Mouse (Mus musculus): ENCODE measurements around the gene Dalrd3.
"Not testable (repeated sequence)": the region's sequence is repeated elsewhere in the genome, so short reads cannot be mapped to it uniquely, and the experiment has no call there.

The Dalrd3 gene

DNA sequence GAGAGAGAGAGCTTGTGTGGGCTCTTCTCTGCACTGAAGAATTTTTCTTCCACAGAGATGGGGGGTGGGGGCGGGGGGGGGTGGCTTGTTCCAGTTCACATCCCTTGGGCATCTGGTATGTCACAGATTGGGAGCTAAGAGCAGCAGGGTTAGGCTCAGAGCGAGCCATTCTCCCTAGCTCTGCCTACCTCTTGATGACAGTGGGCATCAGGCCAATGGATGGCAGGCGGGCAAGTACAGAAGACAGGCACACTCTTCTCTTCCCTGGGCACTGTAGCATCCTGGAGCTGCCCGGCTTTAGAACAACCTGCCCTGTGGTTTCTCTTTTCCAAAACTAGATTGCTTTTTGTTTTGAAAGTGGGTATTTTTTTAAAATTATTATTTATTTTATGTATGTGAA lies 21.8 kb downstream of the Dalrd3 start:
- no peak overlapping the region for H3K4me3 ChIP-seq (replicated peaks; ENCODE audit: low read length)
- H3K4me1 ChIP-seq (replicated peaks; ENCODE audit: low read depth, low read length): peaks cover 73% of the 10 kb centered on the region
- H3K27me3 ChIP-seq (ENCODE audit: insufficient read depth, low read length): peaks cover 6% of the 10 kb centered on the region
- peaks cover 21% of the 10 kb centered on the region for H3K36me3 ChIP-seq (ENCODE audit: insufficient read depth, low read length)
- H3K9me3 ChIP-seq (ENCODE audit: low read length): no peaks in the 10 kb centered on the region
- TF ChIP-seq CTCF (conservative IDR thresholded peaks at IDR 0.05; ENCODE audit: low read length) (no peak), POU5F1 (IDR thresholded peaks at IDR 0.05; ENCODE audit: borderline replicate concordance, low read length) (no peak), NANOG (IDR thresholded peaks at IDR 0.05; ENCODE audit: borderline replicate concordance, low read length) (no peak)

DNA sequence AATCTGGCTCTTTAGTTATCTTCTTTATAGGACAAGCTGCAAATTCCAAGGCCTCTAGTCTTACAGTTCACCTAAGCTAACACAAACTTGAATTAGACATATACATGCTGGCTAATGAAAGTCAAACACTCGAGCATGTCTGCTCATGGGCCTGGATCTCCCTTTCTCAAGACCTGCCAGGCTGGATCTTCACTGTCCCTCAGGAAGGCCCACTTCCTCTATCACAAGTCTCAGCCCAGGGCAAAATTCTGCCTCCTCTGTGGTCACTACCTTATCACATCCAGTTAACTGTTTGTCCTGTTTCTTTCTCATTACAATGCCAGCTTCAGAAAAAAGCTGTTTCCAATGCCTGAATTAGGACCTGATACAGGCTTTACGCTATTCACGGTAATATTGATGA lies 24.7 kb downstream of the Dalrd3 start:
- TF ChIP-seq POU5F1 (IDR thresholded peaks at IDR 0.05; ENCODE audit: borderline replicate concordance, low read length) (no peak), NANOG (IDR thresholded peaks at IDR 0.05; ENCODE audit: borderline replicate concordance, low read length) (no peak), CTCF (conservative IDR thresholded peaks at IDR 0.05; ENCODE audit: low read length) (no peak)
- H3K4me1 ChIP-seq (replicated peaks; ENCODE audit: low read depth, low read length): peaks cover 57% of the 10 kb centered on the region
- peaks cover 18% of the 10 kb centered on the region for H3K36me3 ChIP-seq (ENCODE audit: insufficient read depth, low read length)
- no peaks in the 10 kb centered on the region for H3K9me3 ChIP-seq (ENCODE audit: low read length)
- no peak overlapping the region for H3K4me3 ChIP-seq (replicated peaks; ENCODE audit: low read length)
- peaks cover 18% of the 10 kb centered on the region for H3K27me3 ChIP-seq (ENCODE audit: insufficient read depth, low read length)

DNA sequence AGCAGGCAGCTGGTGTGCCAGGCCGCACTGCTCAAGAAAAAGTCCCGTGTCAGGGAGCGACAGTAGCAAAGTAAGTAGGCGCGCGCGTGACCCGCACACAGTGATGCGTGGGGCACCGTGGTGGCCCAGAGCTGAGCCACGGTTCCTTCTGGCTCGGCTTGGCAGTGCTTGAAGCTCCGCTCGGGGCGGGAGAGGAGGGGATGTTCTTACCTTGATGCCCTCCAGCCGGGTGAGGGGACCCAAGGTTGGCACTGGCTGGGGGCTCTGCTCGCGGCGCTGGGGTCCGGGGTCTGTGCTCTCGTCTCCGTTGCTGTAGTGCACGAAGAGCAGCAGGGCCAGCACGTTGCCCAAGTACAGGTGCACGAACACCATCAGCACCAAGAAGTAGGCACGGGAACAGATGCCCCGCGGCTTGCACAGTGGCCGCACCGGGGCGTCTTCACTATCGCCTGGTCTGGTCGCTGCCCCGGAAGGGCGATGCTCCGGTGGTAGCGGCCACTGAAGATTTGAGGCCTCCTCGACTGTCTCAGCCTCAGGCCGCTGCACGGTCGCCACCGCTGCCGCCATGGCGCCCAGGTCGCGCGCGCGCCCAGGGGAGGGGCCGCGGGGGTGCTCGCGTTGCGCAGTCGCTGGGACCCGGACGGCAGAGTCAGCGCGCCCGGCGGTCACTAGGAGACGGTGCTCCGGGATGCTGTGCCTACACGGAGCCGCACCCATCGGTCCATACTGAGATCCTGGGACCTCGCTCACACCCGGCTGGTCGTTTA lies 27.5 kb downstream of the Dalrd3 start, which contains the start of gene P4htm:
Gene P4htm (minus strand): TSS at position 670 of the 767 bp plus-strand sequence.
- TF ChIP-seq CTCF (conservative IDR thresholded peaks at IDR 0.05; ENCODE audit: low read length): no peak
- TF ChIP-seq POU5F1 (IDR thresholded peaks at IDR 0.05; ENCODE audit: borderline replicate concordance, low read length): no peak
- no peak for TF ChIP-seq NANOG (IDR thresholded peaks at IDR 0.05; ENCODE audit: borderline replicate concordance, low read length)
- H3K4me3 ChIP-seq (replicated peaks; ENCODE audit: low read length): peak within 1 kb of the TSS; percentile 86
- H3K27me3 ChIP-seq (ENCODE audit: insufficient read depth, low read length): peaks cover 18% of the 10 kb centered on the region
- H3K9me3 ChIP-seq (ENCODE audit: low read length): no peaks in the 10 kb centered on the region
- H3K4me1 ChIP-seq (replicated peaks; ENCODE audit: low read depth, low read length): peaks cover 39% of the 10 kb centered on the region
- peaks cover 29% of the 10 kb centered on the region for H3K36me3 ChIP-seq (ENCODE audit: insufficient read depth, low read length)

DNA sequence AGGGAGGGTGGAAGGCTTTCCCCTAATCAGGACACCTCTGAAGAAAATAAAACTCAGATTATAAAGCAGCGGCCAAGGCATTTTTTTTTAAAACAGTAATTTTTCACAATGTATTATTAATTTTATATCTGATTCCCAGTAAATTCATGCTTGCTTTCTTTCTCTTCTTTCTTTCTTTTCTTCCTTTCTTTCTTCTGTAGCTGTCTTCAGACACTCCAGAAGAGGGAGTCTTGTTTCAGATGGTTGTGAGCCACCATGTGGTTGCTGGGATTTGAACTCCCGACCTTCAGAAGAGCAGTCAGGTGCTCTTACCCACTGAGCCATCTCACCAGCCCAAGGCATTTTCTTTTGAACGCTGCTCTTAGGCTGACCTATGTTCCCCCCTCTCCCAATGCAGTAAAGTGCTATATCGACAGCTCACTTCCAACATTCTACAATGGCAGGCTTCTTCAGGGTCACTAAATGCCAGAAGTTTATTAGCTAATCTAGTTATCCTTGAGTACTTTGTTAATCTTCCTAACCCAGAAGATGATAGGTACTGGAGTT lies 29.4 kb downstream of the Dalrd3 start:
- no peak for TF ChIP-seq NANOG (IDR thresholded peaks at IDR 0.05; ENCODE audit: borderline replicate concordance, low read length)
- TF ChIP-seq CTCF (conservative IDR thresholded peaks at IDR 0.05; ENCODE audit: low read length): no peak
- no peak for TF ChIP-seq POU5F1 (IDR thresholded peaks at IDR 0.05; ENCODE audit: borderline replicate concordance, low read length)
- Histone ChIP-seq H3K36me3 (ENCODE audit: insufficient read depth, low read length) (peaks cover 43% of the 10 kb centered on the region), H3K4me1 (replicated peaks; ENCODE audit: low read depth, low read length) (peaks cover 44% of the 10 kb centered on the region), H3K4me3 (replicated peaks; ENCODE audit: low read length) (no peak overlapping the region), H3K27me3 (ENCODE audit: insufficient read depth, low read length) (peaks cover 18% of the 10 kb centered on the region), H3K9me3 (ENCODE audit: low read length) (no peaks in the 10 kb centered on the region)

DNA sequence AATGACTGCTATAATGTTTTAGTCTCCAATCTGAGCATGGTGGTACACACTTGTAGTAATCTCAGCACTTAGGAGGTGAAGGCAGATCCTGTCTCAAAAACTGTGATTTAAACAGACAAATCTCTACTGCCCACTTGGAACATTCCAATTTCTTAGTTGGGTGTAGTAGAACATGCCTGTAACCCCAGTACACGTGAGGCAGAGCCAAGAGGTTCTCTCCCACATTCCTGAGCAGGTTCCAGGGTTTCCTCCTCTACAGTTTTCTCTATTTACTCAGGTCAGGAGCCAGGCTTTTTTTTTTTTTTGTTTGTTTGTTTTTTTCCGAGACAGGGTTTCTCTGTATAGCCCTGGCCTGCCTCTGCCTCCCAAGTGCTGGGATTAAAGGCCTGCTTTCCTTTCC lies 30.3 kb downstream of the Dalrd3 start:
- peaks cover 53% of the 10 kb centered on the region for H3K4me1 ChIP-seq (replicated peaks; ENCODE audit: low read depth, low read length)
- TF ChIP-seq POU5F1 (IDR thresholded peaks at IDR 0.05; ENCODE audit: borderline replicate concordance, low read length): no peak
- no peak for TF ChIP-seq NANOG (IDR thresholded peaks at IDR 0.05; ENCODE audit: borderline replicate concordance, low read length)
- no peak for TF ChIP-seq CTCF (conservative IDR thresholded peaks at IDR 0.05; ENCODE audit: low read length)
- peaks cover 18% of the 10 kb centered on the region for H3K27me3 ChIP-seq (ENCODE audit: insufficient read depth, low read length)
- no peaks in the 10 kb centered on the region for H3K9me3 ChIP-seq (ENCODE audit: low read length)
- no peak overlapping the region for H3K4me3 ChIP-seq (replicated peaks; ENCODE audit: low read length)
- peaks cover 46% of the 10 kb centered on the region for H3K36me3 ChIP-seq (ENCODE audit: insufficient read depth, low read length)

DNA sequence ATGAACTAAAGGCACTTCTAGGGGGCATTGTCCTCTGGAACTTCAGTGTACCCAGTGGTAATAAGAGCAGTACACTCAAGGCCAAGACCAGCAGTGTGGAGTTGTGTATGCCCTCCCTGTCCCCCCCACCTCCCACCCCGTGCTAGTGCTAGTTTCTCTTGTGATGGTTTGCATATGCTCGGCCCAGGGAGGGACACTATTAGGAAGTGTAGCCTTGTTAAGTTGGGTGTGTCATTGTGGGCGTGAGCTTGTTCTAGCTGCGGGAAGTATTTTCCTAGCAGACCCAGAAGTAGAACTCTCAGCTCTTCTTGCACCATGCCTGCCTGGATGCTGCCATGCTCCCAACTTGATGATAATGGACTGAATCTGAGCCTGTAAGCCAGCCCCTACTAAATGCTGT lies 32.3 kb downstream of the Dalrd3 start:
- peaks cover 58% of the 10 kb centered on the region for H3K36me3 ChIP-seq (ENCODE audit: insufficient read depth, low read length)
- H3K4me1 ChIP-seq (replicated peaks; ENCODE audit: low read depth, low read length): peaks cover 55% of the 10 kb centered on the region
- peaks cover 7% of the 10 kb centered on the region for H3K27me3 ChIP-seq (ENCODE audit: insufficient read depth, low read length)
- H3K4me3 ChIP-seq (replicated peaks; ENCODE audit: low read length): no peak overlapping the region
- H3K9me3 ChIP-seq (ENCODE audit: low read length): no peaks in the 10 kb centered on the region
- TF ChIP-seq CTCF (conservative IDR thresholded peaks at IDR 0.05; ENCODE audit: low read length): no peak
- TF ChIP-seq NANOG (IDR thresholded peaks at IDR 0.05; ENCODE audit: borderline replicate concordance, low read length): no peak
- no peak for TF ChIP-seq POU5F1 (IDR thresholded peaks at IDR 0.05; ENCODE audit: borderline replicate concordance, low read length)

DNA sequence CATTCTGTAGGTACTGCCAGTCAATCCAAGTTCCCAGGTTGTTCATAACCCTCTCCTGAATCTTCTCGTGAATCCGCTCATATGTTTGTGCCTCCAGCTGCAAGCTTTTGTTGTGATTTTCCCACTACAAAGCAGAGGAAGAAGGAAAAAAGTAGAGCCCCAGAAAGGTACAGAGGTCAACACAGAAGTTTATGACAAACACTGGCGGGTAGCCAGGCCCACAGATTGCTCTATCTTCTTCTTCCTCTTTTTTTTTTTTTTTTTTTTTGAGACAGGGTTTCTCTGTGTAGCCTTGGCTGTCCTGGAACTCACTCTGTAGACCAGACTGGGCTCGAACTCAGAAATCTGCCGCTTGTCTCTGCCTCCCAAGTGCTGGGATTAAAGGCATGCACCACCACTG lies 38.2 kb downstream of the Dalrd3 start:
- not testable (repeated sequence) for H3K9me3 ChIP-seq (ENCODE audit: low read length); H3K27me3 ChIP-seq (ENCODE audit: insufficient read depth, low read length); H3K4me3 ChIP-seq (replicated peaks; ENCODE audit: low read length)
- peaks cover 31% of the 10 kb centered on the region for H3K4me1 ChIP-seq (replicated peaks; ENCODE audit: low read depth, low read length)
- H3K36me3 ChIP-seq (ENCODE audit: insufficient read depth, low read length): peaks cover 99% of the 10 kb centered on the region

DNA sequence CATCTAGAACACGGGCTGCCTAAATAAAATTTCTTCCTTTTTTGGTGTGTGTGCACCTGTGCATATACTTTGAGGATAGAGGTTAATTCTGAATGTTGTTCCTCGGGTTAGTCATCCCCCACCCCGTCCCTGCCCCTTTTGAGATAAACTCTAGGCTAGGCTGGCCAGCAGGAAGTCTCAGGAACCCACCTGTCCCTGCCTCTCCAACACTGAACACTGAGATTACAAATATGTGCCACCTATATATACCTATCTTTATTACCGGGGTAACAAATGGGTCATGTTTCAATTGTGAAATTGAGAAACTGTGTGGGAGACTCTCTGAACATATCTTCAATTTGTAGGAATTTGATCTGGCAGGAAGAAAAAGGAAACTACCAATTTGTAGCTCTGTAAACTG lies 39.2 kb downstream of the Dalrd3 start:
- Histone ChIP-seq H3K36me3 (ENCODE audit: insufficient read depth, low read length) (peaks cover 99% of the 10 kb centered on the region), H3K9me3 (ENCODE audit: low read length) (no peaks in the 10 kb centered on the region), H3K4me3 (replicated peaks; ENCODE audit: low read length) (no peak overlapping the region), H3K27me3 (ENCODE audit: insufficient read depth, low read length) (no peaks in the 10 kb centered on the region), H3K4me1 (replicated peaks; ENCODE audit: low read depth, low read length) (peaks cover 29% of the 10 kb centered on the region)
- no peak for TF ChIP-seq NANOG (IDR thresholded peaks at IDR 0.05; ENCODE audit: borderline replicate concordance, low read length)
- no peak for TF ChIP-seq POU5F1 (IDR thresholded peaks at IDR 0.05; ENCODE audit: borderline replicate concordance, low read length)
- TF ChIP-seq CTCF (conservative IDR thresholded peaks at IDR 0.05; ENCODE audit: low read length): no peak

DNA sequence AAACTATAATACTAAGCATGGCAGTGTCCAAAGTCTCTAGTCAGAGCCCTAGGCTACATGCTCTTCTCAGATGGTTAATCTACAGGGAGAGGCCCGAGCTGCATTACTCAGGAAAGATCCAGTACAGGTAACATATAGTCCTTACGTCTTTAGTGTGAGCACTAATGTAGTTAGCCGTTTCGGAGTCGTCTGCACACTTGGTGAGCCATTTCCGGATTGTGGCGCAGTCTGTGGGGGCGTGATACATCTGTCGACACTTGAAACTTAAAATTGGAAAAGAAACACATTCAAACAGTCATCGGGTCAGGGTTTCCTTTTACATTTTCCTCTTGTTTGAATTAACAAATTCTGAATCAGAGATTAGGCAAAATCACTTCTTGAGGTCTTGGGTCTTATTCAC lies 41.8 kb downstream of the Dalrd3 start:
- TF ChIP-seq NANOG (IDR thresholded peaks at IDR 0.05; ENCODE audit: borderline replicate concordance, low read length) (no peak), CTCF (conservative IDR thresholded peaks at IDR 0.05; ENCODE audit: low read length) (no peak), POU5F1 (IDR thresholded peaks at IDR 0.05; ENCODE audit: borderline replicate concordance, low read length) (no peak)
- peaks cover 17% of the 10 kb centered on the region; the same call in 1 of the 2 replicates for H3K4me1 ChIP-seq (replicated peaks; ENCODE audit: low read depth, low read length)
- no peaks in the 10 kb centered on the region for H3K9me3 ChIP-seq (ENCODE audit: low read length)
- H3K36me3 ChIP-seq (ENCODE audit: insufficient read depth, low read length): peaks cover 100% of the 10 kb centered on the region
- H3K27me3 ChIP-seq (ENCODE audit: insufficient read depth, low read length): no peaks in the 10 kb centered on the region
- no peak overlapping the region for H3K4me3 ChIP-seq (replicated peaks; ENCODE audit: low read length)
